Mouse (Mus musculus): ENCODE measurements at regions not wholly inside any gene's neighbourhood (a gene's known extent, or its start where the extent isn't known, plus 50 kb on each side); places are given as distances from the start of the nearest gene placed in this dataset.
A peak's percentile ranks its signal among the peaks of the same experiment; 100 is the strongest.

DNA sequence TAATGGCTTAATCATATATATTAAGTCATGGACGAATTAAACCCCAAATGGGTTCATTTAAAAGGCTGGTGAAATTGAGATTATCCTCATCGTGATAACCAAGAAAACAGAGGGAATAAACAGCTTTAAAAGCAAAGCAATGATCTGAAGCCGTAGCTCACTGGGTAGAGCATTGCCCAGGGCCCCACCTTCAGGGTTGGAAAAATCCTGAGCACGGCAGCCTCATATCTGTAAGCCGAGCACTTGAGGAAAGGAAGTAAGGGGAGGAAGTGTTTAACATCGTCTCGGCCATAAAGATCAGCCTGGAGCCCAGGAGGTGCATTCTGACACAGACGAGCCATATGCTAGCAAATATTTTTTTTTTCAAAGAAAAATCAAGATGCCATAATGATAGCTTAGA lies 394.6 kb upstream of the Atp11b start:
- DNase-seq (ENCODE audit: low spot score in 2 of 2): no peak

DNA sequence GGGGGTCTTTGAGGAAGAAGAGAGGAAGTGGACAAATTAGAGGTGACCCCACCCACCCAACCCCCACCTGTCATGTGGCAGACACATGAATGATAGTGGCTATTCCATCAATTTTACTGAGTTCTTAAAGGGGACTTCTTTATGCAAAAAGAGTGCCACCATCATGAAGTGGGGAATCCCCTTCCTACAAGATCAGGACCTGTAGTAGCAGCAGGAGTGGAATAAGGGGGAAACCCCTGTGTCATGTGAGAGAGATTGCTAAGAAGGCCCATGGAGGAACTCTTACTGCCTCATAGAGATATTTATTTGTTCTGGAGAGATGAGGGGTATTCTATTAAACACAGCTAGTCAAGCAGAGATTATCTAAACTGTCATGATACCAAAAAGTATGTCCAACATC lies 393.4 kb upstream of the Atp11b start:
- DNase-seq (ENCODE audit: low spot score in 2 of 2): no peak

DNA sequence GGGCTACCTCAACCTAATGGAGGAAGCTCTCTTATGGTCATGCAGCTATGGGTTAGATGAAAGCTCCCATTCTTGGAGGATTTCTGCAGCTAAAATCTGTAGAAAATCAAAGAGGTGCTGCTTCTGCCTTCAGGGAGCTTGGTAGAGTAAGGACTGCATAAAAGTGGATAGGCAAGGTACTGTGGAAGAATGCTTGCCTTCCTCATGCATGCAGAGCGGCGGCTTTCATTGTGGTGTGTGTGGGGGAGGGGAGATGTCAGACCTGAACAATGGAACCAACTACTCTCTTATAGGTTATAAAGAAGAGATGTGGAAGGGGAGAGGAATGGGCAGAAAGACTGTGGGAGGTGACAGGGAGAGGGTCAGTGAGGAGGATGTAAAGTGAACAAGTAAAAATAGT lies 392.8 kb upstream of the Atp11b start:
- DNase-seq (ENCODE audit: low spot score in 2 of 2): no peak

DNA sequence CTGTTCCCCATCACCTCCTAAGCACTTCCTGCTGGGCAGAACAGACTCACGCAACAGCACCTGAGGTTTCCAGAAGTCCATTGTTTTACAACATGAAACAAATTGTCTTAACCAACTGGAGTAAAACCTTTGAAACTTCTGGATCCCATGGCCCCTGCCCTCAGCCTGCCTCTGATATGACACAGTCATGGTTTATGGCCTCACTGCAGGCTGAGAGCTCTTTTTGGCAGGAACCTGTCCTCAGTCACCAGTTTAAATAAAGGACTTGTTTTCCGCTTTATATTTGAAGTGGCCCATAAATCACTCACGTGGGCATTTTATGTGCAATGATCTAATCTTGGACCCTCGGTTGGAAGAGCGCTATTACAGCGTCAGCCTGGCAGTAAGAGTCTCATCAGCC lies 388.5 kb upstream of the Atp11b start:
- DNase-seq (ENCODE audit: low spot score in 2 of 2): no peak

DNA sequence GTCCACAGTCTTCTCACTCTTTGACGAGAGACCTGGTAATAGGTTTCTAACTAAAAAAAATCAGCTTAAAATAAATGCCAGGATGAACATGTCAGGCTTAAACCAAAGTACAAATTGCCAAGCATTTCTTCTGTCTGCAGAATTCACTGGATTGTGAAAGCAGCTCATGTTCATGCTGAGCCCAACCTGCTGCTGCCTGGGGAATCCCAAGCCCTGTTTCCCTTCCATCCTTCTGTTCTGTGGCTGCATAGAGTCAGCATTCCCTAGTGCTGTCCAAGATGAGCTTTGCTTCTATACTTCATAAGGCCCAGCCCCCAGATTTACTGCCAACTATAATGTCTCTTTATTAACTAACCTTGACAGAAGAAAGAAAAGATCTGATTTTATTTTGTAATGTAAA lies 381.6 kb upstream of the Atp11b start:
- no peak for DNase-seq (ENCODE audit: low spot score in 2 of 2)

DNA sequence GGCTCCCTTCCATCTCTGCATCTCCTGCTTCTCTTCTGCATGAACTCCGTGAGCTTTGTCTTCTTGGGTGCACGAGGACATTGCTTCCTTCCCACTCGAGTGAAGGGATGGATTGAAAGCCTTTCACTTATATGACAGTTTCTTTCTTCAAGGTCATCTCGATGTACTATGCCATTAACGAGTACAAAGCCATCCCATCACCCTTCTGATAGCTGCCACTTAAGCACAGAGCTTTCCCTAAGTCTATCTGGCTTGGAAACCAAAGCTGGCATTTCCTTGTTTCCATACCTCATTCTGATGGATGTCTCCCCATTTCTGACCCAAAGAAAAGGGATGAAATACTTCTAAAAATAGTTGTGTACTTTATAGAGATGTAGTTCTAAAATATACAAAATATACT lies 366.5 kb upstream of the Atp11b start:
- no peak for DNase-seq (ENCODE audit: low spot score in 2 of 2)

DNA sequence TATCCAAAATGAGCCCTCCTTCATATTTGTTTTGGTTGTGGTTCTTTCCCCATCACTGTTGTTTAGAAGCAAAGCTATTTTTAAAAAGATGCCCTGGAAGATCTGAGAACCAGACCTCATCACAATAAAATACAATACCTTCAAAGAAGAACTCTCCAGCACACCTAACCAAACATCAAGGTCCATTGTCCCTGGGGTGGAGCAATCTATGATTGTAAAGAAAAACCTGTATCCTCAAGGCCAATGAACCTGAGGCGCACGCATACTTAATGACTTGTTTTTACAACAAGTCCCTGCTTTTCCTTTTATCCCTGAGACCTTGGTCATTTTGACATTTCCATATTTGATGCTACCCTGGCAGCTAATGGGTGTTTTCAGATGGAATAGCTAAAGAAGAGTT lies 361.2 kb upstream of the Atp11b start:
- DNase-seq (ENCODE audit: low spot score in 2 of 2): no peak

DNA sequence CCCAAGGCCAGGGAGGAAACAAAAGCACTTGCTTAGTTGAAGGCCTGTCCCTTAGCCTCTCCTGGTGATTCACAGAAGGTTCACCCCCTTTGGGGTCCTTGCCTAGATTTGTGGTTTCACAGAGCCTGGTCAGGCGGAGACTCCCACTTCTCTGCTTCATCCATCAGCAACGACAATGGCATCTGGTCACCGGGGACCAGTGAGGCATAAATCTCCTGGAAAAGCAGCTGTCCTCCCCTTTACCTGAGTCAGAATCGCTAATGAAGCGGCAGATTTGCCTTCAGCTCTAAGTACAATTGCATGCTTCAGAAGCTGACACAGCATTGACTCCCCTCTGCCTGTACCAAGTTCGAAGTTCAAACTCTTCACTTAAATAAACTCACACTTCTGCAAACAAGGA lies 353.7 kb upstream of the Atp11b start:
- no peak for DNase-seq (ENCODE audit: low spot score in 2 of 2)

DNA sequence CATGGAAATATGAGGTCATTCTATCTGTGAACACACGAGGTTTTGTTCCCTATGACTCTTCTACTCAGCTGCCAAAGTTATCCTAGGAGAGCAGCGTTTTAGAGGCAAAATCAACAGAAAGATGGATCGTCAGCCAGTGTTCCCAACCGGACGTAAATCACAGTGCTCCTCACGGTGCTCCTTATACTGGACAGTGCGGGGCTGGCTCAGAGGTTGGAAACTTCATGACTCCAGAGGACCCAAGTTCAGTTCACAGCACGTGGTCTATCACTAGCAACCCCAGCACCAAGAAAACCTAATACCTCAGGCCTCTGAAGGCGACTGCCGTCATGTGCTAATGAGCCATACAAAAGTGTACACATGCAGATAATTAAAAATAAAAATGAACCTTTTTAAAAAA lies 351.2 kb upstream of the Atp11b start:
- DNase-seq (ENCODE audit: low spot score in 2 of 2): no peak

DNA sequence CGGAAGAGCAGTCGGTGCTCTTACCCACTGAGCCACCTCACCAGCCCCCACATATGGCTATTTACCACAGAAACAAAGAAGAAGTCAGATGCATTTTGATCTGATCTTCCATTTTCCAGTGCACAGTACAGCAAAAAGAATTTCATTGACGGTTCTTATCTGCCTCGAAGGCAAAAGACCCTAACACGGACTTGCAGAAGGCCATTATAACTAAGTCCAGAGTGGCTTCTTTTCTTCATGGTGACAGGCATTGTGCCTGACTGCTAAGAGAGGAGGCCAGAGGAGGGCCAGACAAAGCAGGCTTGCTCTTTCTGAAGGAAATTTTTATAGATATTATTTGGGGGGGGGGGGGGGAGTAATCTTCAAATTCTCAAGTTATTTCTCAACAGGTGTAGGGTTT lies 350.0 kb upstream of the Atp11b start:
- no peak for DNase-seq (ENCODE audit: low spot score in 2 of 2)

DNA sequence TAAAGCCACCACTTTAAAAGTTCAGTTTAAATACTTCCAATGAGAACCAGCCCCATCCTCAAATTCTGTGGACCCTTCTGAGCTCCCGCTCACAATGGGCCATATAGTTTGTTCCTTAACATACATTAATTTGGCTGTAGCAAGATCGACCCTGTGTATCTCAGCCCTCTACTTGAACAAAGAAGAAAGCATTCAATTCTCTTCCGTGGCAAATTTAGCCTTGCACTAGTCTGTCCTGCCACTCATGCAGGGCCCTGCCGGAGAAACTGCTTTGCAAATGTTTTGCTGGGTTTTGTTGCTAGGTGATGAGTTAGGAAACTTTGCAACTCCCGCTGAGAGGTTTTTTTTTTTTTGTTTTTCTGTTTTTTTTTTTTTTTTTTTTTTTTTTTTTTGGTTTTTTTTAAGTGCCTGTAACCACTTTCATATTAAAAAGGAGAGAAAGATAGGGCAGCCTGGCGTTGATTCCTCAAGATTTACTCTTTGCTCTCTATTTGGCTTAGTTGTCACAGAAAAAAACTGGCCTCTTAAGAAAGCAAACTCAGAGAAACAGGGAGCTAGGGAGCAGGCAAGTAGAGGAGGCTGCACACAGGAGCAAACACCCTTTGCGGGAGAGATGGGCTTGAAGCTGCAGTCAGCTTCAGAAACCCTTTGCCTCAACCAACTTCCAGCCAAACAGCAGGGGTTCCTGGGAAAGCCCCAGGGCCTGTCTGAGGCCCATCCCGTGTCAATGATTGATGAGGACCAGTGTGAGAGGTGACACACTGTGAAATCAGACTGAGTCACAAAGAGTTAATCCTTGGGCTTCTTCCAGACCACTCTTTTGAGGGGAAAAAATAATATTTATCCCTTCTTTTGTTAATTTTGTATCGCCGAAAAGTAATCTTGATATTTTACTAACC lies 349.2 kb upstream of the Atp11b start:
- DNase-seq (ENCODE audit: low spot score in 2 of 2): peak in 1 of 2 experiments; percentile 5

DNA sequence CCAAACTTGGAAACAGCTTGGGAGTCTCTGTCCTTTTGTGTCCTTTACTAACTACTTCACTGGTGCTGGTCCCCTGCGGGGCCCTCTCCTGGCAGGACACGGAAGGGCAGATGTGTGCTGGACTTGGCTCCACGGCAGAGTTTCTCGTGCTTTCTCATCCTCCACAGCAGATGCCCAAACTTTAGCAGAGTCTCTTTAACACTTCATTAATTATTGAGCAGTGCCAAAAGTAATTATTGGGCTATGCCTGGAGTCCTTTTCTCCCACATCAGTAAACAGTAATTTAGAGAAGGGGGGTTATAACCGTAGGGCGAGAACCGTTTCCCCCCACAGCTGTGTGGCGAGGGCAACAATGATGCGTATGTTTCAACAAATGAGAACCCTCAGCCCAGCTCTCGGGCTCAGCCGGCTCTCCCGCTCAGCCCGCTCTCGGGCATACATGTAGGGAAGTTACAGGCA lies 348.3 kb upstream of the Atp11b start:
- peak; percentile 38 to 43 for DNase-seq (ENCODE audit: low spot score in 2 of 2)

DNA sequence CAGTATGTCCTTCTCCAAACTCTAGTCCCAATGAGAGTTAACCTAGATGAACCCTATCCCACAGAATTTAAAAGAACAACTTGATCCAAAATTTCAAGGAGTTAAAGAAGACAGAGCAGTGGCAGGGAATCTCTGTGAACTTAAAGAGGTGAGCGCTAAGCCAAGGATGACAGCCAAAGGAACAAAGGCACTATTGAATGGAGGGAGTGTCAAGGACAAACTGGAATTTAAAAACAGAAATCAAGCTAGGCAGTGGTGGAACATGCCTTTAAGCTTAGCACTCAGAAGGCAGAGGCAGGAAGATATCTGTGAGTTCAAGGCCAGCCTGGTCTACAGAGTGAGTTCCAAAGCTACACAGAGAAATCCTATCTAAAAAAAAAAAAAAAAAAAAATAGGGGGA lies 316.2 kb upstream of the Atp11b start:
- no peak for DNase-seq (ENCODE audit: low spot score in 2 of 2)

DNA sequence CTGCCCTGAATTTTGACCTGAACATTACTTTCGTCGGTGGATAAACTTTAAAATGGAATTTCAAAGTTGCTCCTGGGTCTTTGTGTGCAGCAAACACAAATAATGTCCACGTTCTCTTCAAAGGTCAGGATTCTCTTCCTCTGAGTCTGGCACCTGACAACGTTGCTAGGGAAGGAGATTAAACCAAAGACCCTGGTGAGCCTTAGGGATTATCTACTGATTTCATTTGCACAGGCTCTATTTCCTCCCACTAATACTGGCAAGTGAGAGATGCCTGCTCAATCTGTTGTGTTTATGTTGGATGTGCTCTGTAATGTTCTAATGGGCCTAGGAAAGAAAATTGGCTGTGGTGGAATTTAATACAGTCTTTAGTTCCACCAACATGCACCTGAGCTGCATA lies 291.0 kb upstream of the Atp11b start:
- no peak for DNase-seq (ENCODE audit: low spot score in 2 of 2)

DNA sequence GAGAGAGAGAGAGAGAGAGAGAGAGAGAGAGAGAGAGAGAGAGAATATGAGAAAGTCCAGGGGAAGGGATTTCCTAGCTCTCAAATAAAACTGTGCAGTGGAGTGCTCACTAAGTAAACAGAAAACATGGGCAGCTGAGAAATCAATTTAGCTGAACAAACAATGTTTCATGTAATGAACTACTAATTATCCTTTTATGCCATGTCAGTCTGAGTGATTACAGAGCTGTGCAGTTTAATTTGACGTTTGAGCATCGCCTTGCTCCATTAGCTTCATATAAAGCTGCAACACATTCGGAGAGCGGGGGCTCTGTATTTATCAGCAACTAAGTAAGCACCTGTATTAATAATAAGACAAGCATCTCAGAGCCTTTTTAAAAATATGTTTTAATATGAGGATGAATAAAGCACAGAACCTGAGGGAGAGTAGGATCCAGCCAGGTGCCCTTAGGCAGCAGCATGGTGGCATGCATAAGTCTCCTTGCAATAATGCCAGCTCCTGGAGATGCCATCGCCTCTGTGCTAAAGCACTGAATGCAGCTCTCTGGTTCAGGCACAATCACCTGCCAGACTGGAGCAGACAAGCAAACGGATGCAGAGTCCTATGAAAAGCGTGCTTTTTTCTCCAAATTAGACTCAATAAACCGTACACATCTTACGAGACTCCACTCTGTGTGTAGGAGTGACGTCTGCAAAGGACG lies 289.5 kb upstream of the Atp11b start:
- DNase-seq (ENCODE audit: low spot score in 2 of 2): no peak

DNA sequence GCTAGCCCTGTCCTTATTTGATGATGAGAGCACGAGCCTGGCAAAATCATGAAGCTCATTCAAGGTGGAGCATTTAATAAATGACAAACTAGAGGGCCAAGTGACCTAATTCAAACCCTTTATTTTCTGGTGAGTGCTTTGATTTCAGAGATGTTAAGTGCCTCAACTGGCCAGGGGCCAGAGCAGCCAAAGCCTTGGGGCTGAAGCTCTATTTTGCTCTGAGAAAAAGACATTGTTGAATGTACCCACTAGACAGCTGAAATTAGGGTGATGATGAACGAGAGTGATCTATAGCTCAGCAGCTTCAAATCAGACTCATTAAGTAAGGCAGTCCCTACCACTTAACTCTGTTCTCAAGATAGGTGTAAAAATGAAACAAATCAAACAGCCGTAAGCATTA lies 287.9 kb upstream of the Atp11b start:
- DNase-seq (ENCODE audit: low spot score in 2 of 2): no peak

DNA sequence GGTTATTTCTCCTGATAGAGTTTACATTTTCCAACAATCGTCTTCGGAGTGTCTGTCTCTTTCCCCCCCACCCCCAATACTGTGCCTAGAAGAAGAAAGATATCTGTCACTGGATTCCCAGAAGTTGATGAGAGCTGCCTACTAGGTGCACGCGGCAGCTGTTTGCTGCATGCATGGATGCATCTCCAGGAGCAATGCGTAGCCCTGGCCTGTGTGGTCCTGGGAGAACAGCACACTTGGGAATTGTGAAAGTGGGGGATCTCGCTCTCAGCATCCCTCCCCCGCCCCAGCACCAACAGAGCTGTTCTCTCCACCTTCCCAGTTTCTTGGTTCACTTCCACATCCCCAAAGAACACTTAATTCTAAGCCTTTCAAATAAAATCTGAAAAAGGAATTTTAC lies 280.6 kb upstream of the Atp11b start:
- no peak for DNase-seq (ENCODE audit: low spot score in 2 of 2)

DNA sequence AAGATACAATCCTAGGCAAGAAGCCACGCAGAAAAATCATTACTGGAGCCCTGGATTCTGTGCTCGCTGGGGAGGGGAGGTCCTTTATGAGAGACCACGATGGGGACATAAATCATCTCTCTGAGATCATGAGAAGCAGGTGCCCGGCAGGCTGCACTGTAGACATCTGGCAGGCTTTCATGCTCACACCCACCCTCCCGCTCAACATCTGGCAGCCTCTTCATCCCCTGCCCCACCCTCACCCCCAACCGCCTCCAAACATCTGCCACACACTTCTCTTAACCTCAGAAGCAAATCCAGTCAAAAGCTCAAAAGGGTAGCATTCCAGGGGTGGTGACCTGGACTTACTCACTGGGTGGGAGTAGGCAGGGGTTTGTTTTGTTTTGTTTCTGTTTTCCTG lies 279.5 kb upstream of the Atp11b start:
- DNase-seq (ENCODE audit: low spot score in 2 of 2): no peak

DNA sequence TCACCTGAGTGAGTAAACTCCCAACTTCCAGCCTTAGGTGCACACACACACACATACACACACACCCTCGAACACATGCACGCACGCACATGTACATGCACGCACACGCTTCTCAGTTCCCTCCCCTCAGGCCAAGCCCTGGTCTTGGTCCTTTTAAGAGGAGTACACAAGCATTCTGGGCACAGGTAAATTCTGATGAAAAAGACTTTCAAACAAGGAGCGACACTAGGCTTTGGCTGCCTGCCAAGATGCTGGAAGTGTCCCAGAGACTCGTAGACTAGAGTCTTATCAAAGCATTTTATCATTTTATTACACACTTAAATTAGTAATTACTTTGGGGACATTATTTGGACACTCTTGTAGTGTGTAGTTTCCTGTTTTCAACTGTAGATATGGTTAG lies 278.6 kb upstream of the Atp11b start:
- DNase-seq (ENCODE audit: low spot score in 2 of 2): no peak

DNA sequence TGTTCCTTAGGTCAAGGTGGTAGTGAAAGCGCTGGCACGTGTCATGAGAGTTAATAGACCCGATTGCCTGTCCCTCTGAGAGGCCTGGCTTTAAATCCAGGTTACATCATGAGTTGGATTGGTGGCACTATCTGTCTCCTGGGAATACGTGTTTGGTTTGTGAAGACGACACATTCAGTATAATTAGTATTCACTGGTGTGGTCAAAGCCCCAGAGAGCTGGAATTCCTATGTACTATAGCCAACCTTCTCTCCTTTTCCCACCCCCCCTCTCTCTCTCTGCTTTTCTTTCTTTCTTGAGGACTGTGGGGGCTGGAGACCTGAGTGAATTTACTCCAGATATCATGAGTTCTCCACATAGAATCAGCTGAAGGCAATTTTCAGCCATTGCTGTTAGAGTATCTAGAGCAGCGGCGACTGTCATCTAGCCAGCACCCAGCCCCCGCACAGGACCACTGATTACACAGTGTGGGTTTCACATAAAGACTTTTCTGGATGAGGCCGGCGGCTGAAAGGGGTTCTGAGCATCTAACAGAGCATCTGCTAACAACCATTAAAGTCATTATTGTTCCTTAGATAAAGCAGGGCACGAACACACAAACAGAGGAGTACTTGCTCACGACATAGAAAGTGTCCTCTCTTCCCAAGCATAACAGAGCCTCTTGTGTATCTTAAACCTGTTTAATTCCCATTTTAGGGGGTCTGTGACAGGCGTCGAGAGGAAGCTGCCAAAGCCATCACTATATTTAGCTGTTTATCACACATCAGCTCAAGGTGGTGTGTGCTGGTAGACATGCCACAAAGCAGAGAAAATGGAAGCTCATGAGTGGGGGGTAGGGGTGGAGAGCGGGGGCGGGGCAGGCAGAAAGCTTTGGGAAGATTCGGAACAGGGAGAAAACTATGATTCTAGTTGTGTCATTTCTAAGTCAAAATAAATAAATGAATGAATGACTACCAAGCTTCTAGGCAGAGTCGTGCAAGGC lies 272.9 kb upstream of the Atp11b start:
- peak in 1 of 2 experiments; percentile 7 for DNase-seq (ENCODE audit: low spot score in 2 of 2)

DNA sequence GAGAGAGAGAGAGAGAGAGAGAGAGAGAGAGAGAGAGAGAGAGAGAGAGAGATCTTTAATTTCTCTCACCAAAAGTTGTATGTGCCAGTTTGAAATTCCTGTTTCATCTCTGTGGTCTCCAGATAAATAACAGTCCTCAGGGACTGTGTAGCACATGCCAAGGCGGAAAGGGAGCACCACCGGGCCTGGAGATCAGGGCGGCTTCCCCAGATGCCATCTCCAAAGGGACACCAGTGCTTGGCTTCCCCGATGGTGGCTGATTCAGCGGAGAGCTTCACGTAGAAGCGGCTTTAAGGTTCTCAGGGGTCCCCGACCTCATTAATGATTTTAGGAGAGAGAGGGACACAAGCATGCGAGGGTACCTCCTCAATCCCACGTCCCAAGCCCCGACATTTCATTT lies 272.1 kb upstream of the Atp11b start:
- no peak for DNase-seq (ENCODE audit: low spot score in 2 of 2)

DNA sequence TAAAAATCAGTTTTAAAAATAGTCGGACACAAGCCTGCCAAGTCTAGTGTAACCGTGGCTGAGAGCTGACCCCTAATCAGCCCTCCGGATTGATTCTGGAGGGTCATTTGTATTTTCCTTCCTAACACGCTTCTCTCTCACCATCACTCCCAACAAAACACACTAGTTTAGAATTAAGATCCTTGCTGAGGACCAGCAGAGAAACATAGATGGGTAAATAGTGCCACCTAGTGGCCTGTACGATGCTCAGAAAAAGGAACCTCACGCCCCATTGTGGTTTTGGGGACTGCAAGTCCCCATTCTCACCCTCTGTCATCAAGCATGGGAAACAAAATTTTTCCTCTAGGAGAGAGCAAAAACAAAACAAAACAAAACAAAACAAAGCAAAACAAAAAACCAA lies 271.6 kb upstream of the Atp11b start:
- DNase-seq (ENCODE audit: low spot score in 2 of 2): peak; percentile 66 to 77

Data from layer of hippocampus, adult 8-10 months (tissue).